Mouse (Mus musculus): Measurements from ENCODE around the gene Zdhhc8. TPM values are rescaled to one million over a fixed set of nuclear protein-coding genes. Genes with fewer than 3 reads are reported as not detected.
"Not testable (repeated sequence)": the region's sequence is repeated elsewhere in the genome, so short reads cannot be mapped to it uniquely, and the experiment has no call there.

Gene Zdhhc8
- polyA plus RNA-seq, 1 experiment: not detected

GRCm38 (mm10) chr16:18210701-18211416 lies 24.1 kb downstream of the Zdhhc8 start:
- H3K4me1 ChIP-seq (ENCODE audit: control insufficient read depth, insufficient read depth, low read length): peaks cover 28% of the 10 kb centered on the region
- 25% methylated on average over 8 of the region's 8 CpGs for WGBS
- H3K4me3 ChIP-seq (ENCODE audit: insufficient read depth, low read depth, low read length): no peak overlapping the region
- TF ChIP-seq CTCF (IDR thresholded peaks at IDR 0.05; ENCODE audit: insufficient read depth, low read depth, low read length): peak; percentile 34; the same call in 1 of the 2 replicates
- no peak for TF ChIP-seq POLR2A (IDR thresholded peaks at IDR 0.05; ENCODE audit: insufficient read depth, low read depth, low read length)
- H3K27ac ChIP-seq (ENCODE audit: insufficient read depth, low read depth, low read length): no peak overlapping the region

GRCm38 (mm10) chr16:18203430-18204091 lies 31.4 kb downstream of the Zdhhc8 start:
- TF ChIP-seq CTCF (IDR thresholded peaks at IDR 0.05; ENCODE audit: insufficient read depth, low read depth, low read length): no peak
- TF ChIP-seq POLR2A (IDR thresholded peaks at IDR 0.05; ENCODE audit: insufficient read depth, low read depth, low read length): no peak
- H3K4me3 ChIP-seq (ENCODE audit: insufficient read depth, low read depth, low read length): no peak overlapping the region
- WGBS: 58% methylated on average over 7 of the region's 7 CpGs
- no peak overlapping the region for H3K27ac ChIP-seq (ENCODE audit: insufficient read depth, low read depth, low read length)
- peaks cover 19% of the 10 kb centered on the region for H3K4me1 ChIP-seq (ENCODE audit: control insufficient read depth, insufficient read depth, low read length)

GRCm38 (mm10) chr16:18202061-18202460 lies 32.9 kb downstream of the Zdhhc8 start:
- TF ChIP-seq CTCF (IDR thresholded peaks at IDR 0.05; ENCODE audit: insufficient read depth, low read depth, low read length) (no peak), POLR2A (IDR thresholded peaks at IDR 0.05; ENCODE audit: insufficient read depth, low read depth, low read length) (no peak)
- no peak overlapping the region for H3K4me3 ChIP-seq (ENCODE audit: insufficient read depth, low read depth, low read length)
- H3K27ac ChIP-seq (ENCODE audit: insufficient read depth, low read depth, low read length): no peak overlapping the region
- peaks cover 32% of the 10 kb centered on the region for H3K4me1 ChIP-seq (ENCODE audit: control insufficient read depth, insufficient read depth, low read length)
- 100% methylated on average over 1 of the region's 1 CpGs for WGBS

- no peak for TF ChIP-seq POLR2A (IDR thresholded peaks at IDR 0.05; ENCODE audit: insufficient read depth, low read depth, low read length)
- no peak for TF ChIP-seq CTCF (IDR thresholded peaks at IDR 0.05; ENCODE audit: insufficient read depth, low read depth, low read length)
- H3K4me1 ChIP-seq (ENCODE audit: control insufficient read depth, insufficient read depth, low read length): peaks cover 33% of the 10 kb centered on the region
- 63% methylated on average over 1 of the region's 1 CpGs for WGBS
- H3K27ac ChIP-seq (ENCODE audit: insufficient read depth, low read depth, low read length): no peak overlapping the region
- H3K4me3 ChIP-seq (ENCODE audit: insufficient read depth, low read depth, low read length): no peak overlapping the region
These were observed 33.3 kb downstream of the Zdhhc8 start for GRCm38 (mm10) chr16:18201620-18202019.

- TF ChIP-seq POLR2A (IDR thresholded peaks at IDR 0.05; ENCODE audit: insufficient read depth, low read depth, low read length) (no peak), CTCF (IDR thresholded peaks at IDR 0.05; ENCODE audit: insufficient read depth, low read depth, low read length) (no peak)
- WGBS: 98% methylated on average over 2 of the region's 2 CpGs
- Histone ChIP-seq H3K27ac (ENCODE audit: insufficient read depth, low read depth, low read length) (no peak overlapping the region), H3K4me1 (ENCODE audit: control insufficient read depth, insufficient read depth, low read length) (peaks cover 43% of the 10 kb centered on the region), H3K4me3 (ENCODE audit: insufficient read depth, low read depth, low read length) (no peak overlapping the region)
These were observed 34.9 kb downstream of the Zdhhc8 start for GRCm38 (mm10) chr16:18200062-18200461.

- TF ChIP-seq CTCF (IDR thresholded peaks at IDR 0.05; ENCODE audit: insufficient read depth, low read depth, low read length) (no peak), POLR2A (IDR thresholded peaks at IDR 0.05; ENCODE audit: insufficient read depth, low read depth, low read length) (no peak)
- 53% methylated on average over 10 of the region's 10 CpGs for WGBS
- H3K4me3 ChIP-seq (ENCODE audit: insufficient read depth, low read depth, low read length): no peak overlapping the region
- H3K27ac ChIP-seq (ENCODE audit: insufficient read depth, low read depth, low read length): no peak overlapping the region
- peaks cover 52% of the 10 kb centered on the region for H3K4me1 ChIP-seq (ENCODE audit: control insufficient read depth, insufficient read depth, low read length)
These were observed 36.4 kb downstream of the Zdhhc8 start for GRCm38 (mm10) chr16:18198365-18199098.

- Histone ChIP-seq H3K4me3 (ENCODE audit: insufficient read depth, low read depth, low read length) (no peak overlapping the region), H3K27ac (ENCODE audit: insufficient read depth, low read depth, low read length) (no peak overlapping the region), H3K4me1 (ENCODE audit: control insufficient read depth, insufficient read depth, low read length) (peaks cover 49% of the 10 kb centered on the region)
- no peak for TF ChIP-seq POLR2A (IDR thresholded peaks at IDR 0.05; ENCODE audit: insufficient read depth, low read depth, low read length)
- no peak for TF ChIP-seq CTCF (IDR thresholded peaks at IDR 0.05; ENCODE audit: insufficient read depth, low read depth, low read length)
- WGBS: 63% methylated on average over 6 of the region's 6 CpGs
These were observed 37.1 kb downstream of the Zdhhc8 start for GRCm38 (mm10) chr16:18197881-18198280.

- H3K27ac ChIP-seq (ENCODE audit: insufficient read depth, low read depth, low read length); H3K4me3 ChIP-seq (ENCODE audit: insufficient read depth, low read depth, low read length): not testable (repeated sequence)
- peaks cover 49% of the 10 kb centered on the region for H3K4me1 ChIP-seq (ENCODE audit: control insufficient read depth, insufficient read depth, low read length)
- WGBS: 17% methylated on average over 3 of the region's 3 CpGs
These were observed 39.4 kb downstream of the Zdhhc8 start for GRCm38 (mm10) chr16:18195561-18195960.

GRCm38 (mm10) chr16:18195068-18195467 lies 39.9 kb downstream of the Zdhhc8 start:
- Histone ChIP-seq H3K4me1 (ENCODE audit: control insufficient read depth, insufficient read depth, low read length) (peaks cover 49% of the 10 kb centered on the region), H3K4me3 (ENCODE audit: insufficient read depth, low read depth, low read length) (no peak overlapping the region), H3K27ac (ENCODE audit: insufficient read depth, low read depth, low read length) (no peak overlapping the region)
- no peak for TF ChIP-seq CTCF (IDR thresholded peaks at IDR 0.05; ENCODE audit: insufficient read depth, low read depth, low read length)
- no peak for TF ChIP-seq POLR2A (IDR thresholded peaks at IDR 0.05; ENCODE audit: insufficient read depth, low read depth, low read length)
- WGBS: 29% methylated on average over 5 of the region's 5 CpGs
